Mouse (Mus musculus): Measurements from ENCODE around the gene Dusp11.
"Not testable (repeated sequence)": the region's sequence is repeated elsewhere in the genome, so short reads cannot be mapped to it uniquely, and the experiment has no call there.

Dusp11 gene

GRCm38 (mm10) chr6:85961101-85962091 is at the start of gene Dusp11:
TSS of gene Dusp11 (minus strand) at chr6:85961667.
- peak; percentile 93 for DNase-seq (ENCODE audit: low read depth, low spot score)

- DNase-seq (ENCODE audit: low read depth, low spot score), result peak; percentile 76
Observed at GRCm38 (mm10) chr6:86009980-86010379, 48.5 kb upstream of the Dusp11 start.

DNA sequence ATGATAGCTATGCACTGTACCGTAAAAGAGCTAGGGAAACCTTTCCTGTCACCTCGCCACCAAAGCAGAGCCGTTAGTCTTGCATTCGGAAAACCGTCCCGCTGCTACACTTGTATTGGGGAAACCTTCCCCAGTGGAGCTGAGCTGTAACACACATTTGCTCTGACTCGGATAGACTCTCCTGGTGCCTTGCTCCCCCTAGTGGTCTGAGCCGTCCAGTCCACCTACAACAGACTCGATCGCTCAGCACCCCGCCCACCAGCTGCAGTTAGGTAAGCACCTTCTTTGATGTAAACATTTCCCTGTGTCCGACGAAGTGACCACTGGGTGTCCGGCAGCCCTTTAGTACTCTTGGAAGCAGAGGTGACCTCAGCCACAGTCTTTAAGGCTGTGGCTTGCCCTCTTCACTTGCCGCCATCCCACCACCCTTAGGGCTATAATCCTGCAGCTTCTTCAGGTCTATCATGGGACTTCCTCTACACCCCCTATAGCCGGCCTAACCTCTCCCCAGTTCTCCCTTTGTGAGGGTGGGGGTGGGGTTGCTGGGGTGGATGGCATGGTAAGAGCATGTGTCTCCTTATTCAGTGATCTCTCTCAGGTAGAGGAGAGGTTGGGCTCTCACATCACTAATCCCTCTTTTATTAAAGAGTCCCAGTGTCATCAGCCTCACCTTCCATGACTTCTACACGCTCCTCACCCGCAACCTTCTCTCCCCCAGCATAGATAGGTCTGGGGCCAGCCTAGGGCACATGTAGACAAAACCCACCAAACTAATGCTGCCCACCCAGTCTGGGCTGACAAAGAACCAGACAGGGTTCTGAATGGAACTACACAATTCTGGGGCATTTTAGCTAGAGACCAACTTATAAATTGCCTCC is 43.0 kb upstream of the Dusp11 start:
- peak; percentile 92 for DNase-seq (ENCODE audit: low read depth, low spot score)

GRCm38 (mm10) chr6:86003405-86003925 is 42.0 kb upstream of the Dusp11 start:
- DNase-seq (ENCODE audit: low read depth, low spot score), result peak; percentile 78

DNA sequence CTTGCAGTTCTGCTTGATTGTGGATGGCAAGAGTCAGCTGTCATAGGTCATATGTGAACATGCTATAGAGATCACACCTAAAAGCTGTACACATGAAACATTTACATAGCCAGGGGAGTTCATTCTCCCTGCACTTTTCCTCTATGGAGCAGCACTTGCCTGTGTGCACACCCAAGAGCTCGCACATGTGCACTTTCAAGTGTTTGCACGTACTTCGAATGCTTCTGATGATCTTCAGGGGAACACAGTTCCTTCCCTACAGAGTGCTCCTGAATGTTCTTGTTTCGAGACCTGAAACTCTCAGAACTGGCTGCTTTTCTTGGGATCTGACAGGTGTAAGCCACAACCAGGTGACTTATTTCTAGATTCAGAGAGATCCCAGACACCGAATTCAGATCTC is 29.3 kb upstream of the Dusp11 start:
- not testable (repeated sequence) for DNase-seq (ENCODE audit: low read depth, low spot score)

- DNase-seq (ENCODE audit: low read depth, low spot score), result not testable (repeated sequence)
Observed at GRCm38 (mm10) chr6:85989570-85989969, 28.1 kb upstream of the Dusp11 start.

DNA sequence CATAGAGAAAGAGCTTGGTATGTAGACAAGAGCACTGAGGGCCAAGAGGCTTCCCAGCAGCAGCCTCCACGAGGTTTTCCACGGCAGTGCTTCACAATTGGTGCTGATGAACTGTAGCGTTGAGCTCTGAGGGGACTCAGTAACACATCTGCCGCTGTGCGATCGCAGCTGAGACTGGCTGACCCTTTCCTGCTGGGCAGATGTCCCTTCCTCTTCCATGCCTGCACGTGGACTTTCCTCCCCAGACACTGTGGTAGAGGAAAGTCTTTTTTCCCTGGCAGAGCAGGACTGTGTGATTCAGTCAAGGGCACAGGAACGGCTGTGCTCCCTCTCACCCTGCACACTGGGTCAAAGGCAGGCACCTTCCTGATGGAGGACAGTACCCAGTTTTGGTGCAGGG is 22.9 kb upstream of the Dusp11 start:
- DNase-seq (ENCODE audit: low read depth, low spot score), result no peak

DNA sequence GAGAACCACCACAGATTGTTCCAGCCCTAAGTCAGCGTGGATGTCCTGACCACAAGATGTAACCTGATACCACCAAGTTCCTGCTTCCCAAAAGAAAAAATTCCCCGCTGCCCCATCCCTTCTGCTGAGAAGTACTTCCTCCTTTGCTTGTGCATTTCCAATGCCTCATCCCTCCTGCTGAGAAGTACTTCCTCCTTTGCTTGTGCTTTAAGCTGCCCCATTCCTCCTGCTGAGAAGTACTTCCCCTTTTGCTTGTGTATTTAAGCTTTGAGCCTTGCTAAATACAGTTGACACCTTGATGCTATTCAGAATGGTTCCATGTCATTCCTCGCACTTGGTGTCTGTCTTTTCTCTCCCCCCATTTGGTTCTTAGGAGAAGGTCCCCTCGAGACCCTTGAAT is 17.3 kb upstream of the Dusp11 start:
- DNase-seq (ENCODE audit: low read depth, low spot score), result peak; percentile 72

DNA sequence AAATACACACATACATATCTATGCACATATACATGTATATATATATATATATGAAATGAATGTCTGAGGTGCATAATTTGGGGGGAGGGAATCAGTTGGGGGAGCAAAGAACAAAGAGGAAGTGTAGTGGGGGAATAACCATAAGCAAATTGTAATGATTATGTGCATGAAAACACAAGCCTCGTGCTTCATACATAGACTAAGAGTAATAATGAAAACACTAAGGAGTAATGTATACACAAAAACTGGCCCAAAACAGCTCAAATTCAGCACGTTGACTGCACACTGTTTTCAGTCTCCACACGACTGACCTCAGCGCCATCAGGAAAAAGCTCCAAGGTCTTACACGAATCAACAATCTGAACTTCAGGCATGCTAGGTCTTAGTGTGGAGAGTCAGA is 14.8 kb upstream of the Dusp11 start:
- no peak for DNase-seq (ENCODE audit: low read depth, low spot score)

DNA sequence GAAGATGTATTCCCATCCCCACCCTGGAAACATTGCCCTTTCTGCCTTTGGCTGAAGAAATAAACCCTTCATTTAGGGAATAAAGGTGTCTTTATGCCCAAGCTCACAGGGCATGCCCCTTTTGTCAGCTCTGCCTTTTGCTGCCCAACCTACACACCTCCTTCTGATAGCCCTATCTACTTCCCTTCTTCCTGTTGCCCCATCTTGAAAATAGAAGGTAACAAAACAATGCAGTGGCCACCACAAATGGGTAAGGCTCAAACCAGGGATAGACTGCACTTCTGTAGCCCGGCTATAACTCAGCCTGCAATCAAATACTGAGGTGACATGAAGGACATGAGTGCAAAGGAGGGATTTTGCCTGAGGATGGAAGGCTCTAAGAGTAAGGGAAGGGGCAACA is 14.3 kb upstream of the Dusp11 start:
- no peak for DNase-seq (ENCODE audit: low read depth, low spot score)

- no peak for DNase-seq (ENCODE audit: low read depth, low spot score)
Observed at GRCm38 (mm10) chr6:85974941-85975617, 13.6 kb upstream of the Dusp11 start.

GRCm38 (mm10) chr6:85973336-85973735 is 11.9 kb upstream of the Dusp11 start:
- DNase-seq (ENCODE audit: low read depth, low spot score), result no peak

DNA sequence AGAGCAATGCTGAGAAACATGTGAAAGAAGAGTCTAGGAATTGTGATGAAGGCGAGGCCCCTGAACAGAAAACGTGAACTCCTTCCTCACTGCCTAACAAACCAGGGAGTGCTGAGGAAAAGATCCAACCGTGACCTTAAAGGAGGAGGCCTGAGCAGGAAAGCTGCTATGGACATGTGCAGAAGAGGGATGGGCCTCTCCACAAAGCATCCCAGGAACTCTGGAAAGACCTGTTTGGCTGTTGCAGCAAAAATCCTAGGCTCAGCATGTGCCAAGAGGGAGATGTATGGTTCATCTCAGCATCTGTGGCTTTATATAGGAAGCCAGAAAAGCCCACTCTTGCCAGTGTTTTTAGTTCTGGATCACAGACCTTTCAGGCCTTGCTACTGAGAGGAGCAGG is 11.2 kb upstream of the Dusp11 start:
- no peak for DNase-seq (ENCODE audit: low read depth, low spot score)

- DNase-seq (ENCODE audit: low read depth, low spot score), result no peak
Observed at GRCm38 (mm10) chr6:85969889-85970288, 8.4 kb upstream of the Dusp11 start.

DNA sequence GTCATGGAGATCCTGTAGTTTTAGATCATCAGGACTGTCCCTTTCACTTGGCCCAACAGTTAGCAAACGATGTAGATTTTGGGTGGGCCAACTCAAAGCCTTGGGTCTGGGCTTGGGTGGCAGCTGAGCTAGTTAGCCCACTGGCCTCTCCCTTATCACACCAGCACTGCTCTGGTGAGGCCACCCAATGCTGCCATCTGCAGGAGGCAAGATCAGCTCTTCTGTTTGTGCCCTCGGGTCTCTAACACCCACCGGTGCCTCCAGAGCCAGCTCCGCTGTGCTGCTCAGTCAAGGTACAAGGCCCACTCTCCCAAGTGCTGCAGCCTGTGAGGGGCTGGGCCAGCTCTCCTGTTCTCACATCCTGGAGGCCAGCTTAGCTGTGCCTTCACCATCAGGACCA is 5.2 kb upstream of the Dusp11 start:
- DNase-seq (ENCODE audit: low read depth, low spot score), result no peak

- DNase-seq (ENCODE audit: low read depth, low spot score), result peak; percentile 59
Observed at GRCm38 (mm10) chr6:85966081-85966480, 4.6 kb upstream of the Dusp11 start.

GRCm38 (mm10) chr6:85957581-85957980 is 3.9 kb downstream of the Dusp11 start:
- DNase-seq (ENCODE audit: low read depth, low spot score), result no peak

DNA sequence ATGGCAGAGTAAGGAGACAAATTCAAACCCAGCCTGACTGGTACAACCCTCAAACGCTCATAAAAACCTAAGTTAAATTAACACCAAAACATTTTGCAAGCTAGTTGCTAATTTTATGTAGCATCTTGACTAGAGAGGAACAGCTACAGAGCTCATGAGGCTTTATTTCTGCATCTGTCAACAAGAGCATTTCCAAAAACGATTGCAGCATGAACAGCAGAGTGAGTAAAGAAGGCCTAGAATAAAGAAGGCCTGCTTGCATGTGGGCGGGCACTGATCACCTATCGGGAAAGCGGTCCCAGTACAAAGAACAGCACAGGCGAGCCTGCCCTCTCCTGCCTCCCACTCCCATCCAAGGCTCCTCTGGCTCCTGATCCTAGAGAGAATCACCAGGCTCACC is 12.9 kb downstream of the Dusp11 start:
- no peak for DNase-seq (ENCODE audit: low read depth, low spot score)

- peak; percentile 41 for DNase-seq (ENCODE audit: low read depth, low spot score)
Observed at GRCm38 (mm10) chr6:85942469-85942868, 19.0 kb downstream of the Dusp11 start.

DNA sequence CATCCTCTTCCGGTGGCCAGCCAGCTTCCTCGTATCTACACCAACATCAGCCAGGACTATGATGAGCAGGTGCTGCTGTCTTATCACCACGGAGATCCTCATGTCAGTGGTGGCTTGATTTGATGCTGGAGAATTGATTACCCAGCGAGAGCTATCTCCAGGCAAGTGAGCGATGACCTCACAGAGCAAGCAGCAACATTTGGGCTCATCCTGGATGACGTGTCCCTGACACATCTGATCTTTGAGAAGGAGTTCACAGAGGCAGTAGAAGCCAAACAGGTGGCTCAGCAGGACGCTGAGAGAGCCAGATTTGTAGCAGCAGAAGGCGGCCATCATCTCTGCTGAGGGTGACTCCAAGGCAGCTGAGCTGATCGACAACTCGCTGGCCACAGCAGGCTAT is 22.8 kb downstream of the Dusp11 start:
- no peak for DNase-seq (ENCODE audit: low read depth, low spot score)

All from R1 (cell line).